17 mouse cellular contexts compared by ENCODE assay signal in the genomic region with DNA sequence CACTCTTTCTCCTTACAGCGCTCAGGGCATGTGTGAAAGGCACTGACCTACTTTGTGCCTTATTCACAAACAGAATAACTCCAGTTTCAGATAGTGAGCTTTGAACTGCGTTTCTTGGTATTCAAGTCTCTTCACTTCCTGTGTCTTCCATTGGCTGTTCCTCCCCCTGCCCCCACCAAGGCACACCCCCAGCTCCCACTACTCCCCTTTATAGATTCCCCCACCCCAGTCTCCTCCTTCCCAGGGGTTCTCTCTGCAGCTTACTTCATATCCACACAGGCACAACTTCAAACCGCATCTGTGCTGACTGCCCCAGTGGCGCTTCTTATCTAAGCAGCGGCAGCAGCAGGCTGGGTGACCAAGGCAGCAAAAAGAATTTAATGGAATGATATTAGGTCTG.
DNase-seq lines count a peak whose midpoint lies in the region; ATAC-seq and TF ChIP-seq lines count a peak whose summit lies in the region.
"Had no signal": no experiment of that assay in that cellular context is flagged by ENCODE, and none has a peak within 500 bp of the region (broad histone marks: within the 10 kb centered on the region; RNA-seq: fewer than 3 reads in every experiment).

No protein-coding gene starts in this region.

- DNase-seq in lung, postnatal 36 days: peak; percentile 5
- no peak for DNase-seq in lung, postnatal 4 days
- peak; percentile 78 for DNase-seq in T-cell, adult 2 months (ENCODE audit: low spot score)
- peak in 1 of 3 experiments; percentile 17 for DNase-seq in liver, embryonic 14.5 days (ENCODE audit: low read depth in 3 of 3, low spot score in 3 of 3)
- DNase-seq in thymus, postnatal 10 days (ENCODE audit: low spot score in 2 of 2): peak; percentile 85 to 88
- DNase-seq in hindbrain, embryonic 10.5 days (ENCODE audit: low spot score): no peak
- no peak for DNase-seq in cerebellum, postnatal 4 days (ENCODE audit: low spot score in 2 of 2)
- DNase-seq: adrenal gland, postnatal 10 days; cerebellum, postnatal 25 days; heart, postnatal 10 days; kidney, adult 11 months; kidney, postnatal 36 days had no signal

- no peaks in the 10 kb centered on the region for H3K36me3 ChIP-seq in liver, embryonic 14.5 days (replicated peaks; ENCODE audit: control insufficient read depth, insufficient read depth, low read depth)
- H3K36me3 ChIP-seq in intestine, embryonic 16.5 days (ENCODE audit: control insufficient read depth, insufficient read depth, low read length): no peaks in the 10 kb centered on the region
- H3K36me3 ChIP-seq in hindbrain, embryonic 10.5 days: no peaks in the 10 kb centered on the region
- H3K36me3 ChIP-seq: embryonic facial prominence, embryonic 15.5 days; forebrain, embryonic 15.5 days; midbrain, embryonic 10.5 days had no signal

- H3K4me2 ChIP-seq in liver, embryonic 14.5 days (ENCODE audit: low read depth): peak overlapping the region; percentile 25; the same call in 1 of the 2 replicates
- no peak overlapping the region for H3K4me2 ChIP-seq in intestine, embryonic 16.5 days (ENCODE audit: low read depth, low read length)
- H3K4me2 ChIP-seq: embryonic facial prominence, embryonic 15.5 days; forebrain, embryonic 15.5 days had no signal

- no peak for TF ChIP-seq CTCF in liver, embryonic 14.5 days (IDR thresholded peaks at IDR 0.05; ENCODE audit: low read depth)

- H3K9me3 ChIP-seq in liver, embryonic 14.5 days (ENCODE audit: control insufficient read depth, low read length): no peaks in the 10 kb centered on the region
- H3K9me3 ChIP-seq in intestine, embryonic 16.5 days (ENCODE audit: control insufficient read depth, low read length): 0 out of 2 replicates have a peak, but pooled peaks cover 3% of the 10 kb centered on the region
- peaks cover 4% of the 10 kb centered on the region; the same call in 1 of the 2 replicates for H3K9me3 ChIP-seq in hindbrain, embryonic 10.5 days
- H3K9me3 ChIP-seq: embryonic facial prominence, embryonic 15.5 days; forebrain, embryonic 15.5 days; midbrain, embryonic 10.5 days had no signal

- no peak overlapping the region for H3K4me3 ChIP-seq in liver, embryonic 14.5 days (ENCODE audit: insufficient read depth in 1 of 2, low read depth in 2 of 2, low read length in 2 of 2)
- H3K4me3 ChIP-seq in intestine, embryonic 16.5 days (ENCODE audit: low read length): no peak overlapping the region
- no peak overlapping the region for H3K4me3 ChIP-seq in hindbrain, embryonic 10.5 days
- H3K4me3 ChIP-seq: embryonic facial prominence, embryonic 15.5 days; forebrain, embryonic 15.5 days; left cerebral cortex, adult 2 months; midbrain, embryonic 10.5 days had no signal

- WGBS in liver, embryonic 14.5 days (ENCODE audit: insufficient replicate concordance): 19% methylated on average over 5 of the region's 5 CpGs
- WGBS in intestine, embryonic 16.5 days: 74% methylated on average over 5 of the region's 5 CpGs
- 89% methylated on average over 5 of the region's 5 CpGs for WGBS in hindbrain, embryonic 10.5 days

- H3K27me3 ChIP-seq in liver, embryonic 14.5 days (ENCODE audit: control insufficient read depth, insufficient read depth, low read length): no peaks in the 10 kb centered on the region
- no peaks in the 10 kb centered on the region for H3K27me3 ChIP-seq in intestine, embryonic 16.5 days (replicated peaks; ENCODE audit: control insufficient read depth, insufficient read depth, low read length)
- H3K27me3 ChIP-seq in hindbrain, embryonic 10.5 days (ENCODE audit: insufficient read depth, poor library complexity, severe bottlenecking): no peaks in the 10 kb centered on the region
- H3K27me3 ChIP-seq: embryonic facial prominence, embryonic 15.5 days; forebrain, embryonic 15.5 days had no signal

- peak; percentile 68 for ATAC-seq in liver, embryonic 14.5 days (ENCODE audit: insufficient read depth)
- ATAC-seq in intestine, embryonic 16.5 days: no peak
- ATAC-seq: forebrain, embryonic 15.5 days had no signal

- TF ChIP-seq EP300 in liver, embryonic 14.5 days (IDR thresholded peaks at IDR 0.05; ENCODE audit: low read depth): 0 out of 2 replicates have a peak, but pooled peaks have one; percentile 31

- no peak overlapping the region for H3K27ac ChIP-seq in liver, embryonic 14.5 days
- H3K27ac ChIP-seq in intestine, embryonic 16.5 days (ENCODE audit: low read length): no peak overlapping the region
- no peak overlapping the region for H3K27ac ChIP-seq in hindbrain, embryonic 10.5 days
- H3K27ac ChIP-seq: embryonic facial prominence, embryonic 15.5 days; forebrain, embryonic 15.5 days; left cerebral cortex, adult 2 months; midbrain, embryonic 10.5 days had no signal

- H3K9ac ChIP-seq in liver, embryonic 14.5 days (replicated peaks): no peak overlapping the region
- no peak overlapping the region for H3K9ac ChIP-seq in intestine, embryonic 16.5 days (ENCODE audit: low read depth, low read length)
- H3K9ac ChIP-seq: embryonic facial prominence, embryonic 15.5 days; forebrain, embryonic 15.5 days had no signal

- peaks cover 8 to 14% of the 10 kb centered on the region in 2 experiments; a peak in 3 of 4 replicates for H3K4me1 ChIP-seq in liver, embryonic 14.5 days (replicated peaks; ENCODE audit: control insufficient read depth in 2 of 2, insufficient read depth in 2 of 2, low read length in 1 of 2)
- H3K4me1 ChIP-seq in intestine, embryonic 16.5 days (ENCODE audit: control insufficient read depth, insufficient read depth, low read length): no peaks in the 10 kb centered on the region
- 0 out of 2 replicates have a peak, but pooled peaks cover 5% of the 10 kb centered on the region for H3K4me1 ChIP-seq in hindbrain, embryonic 10.5 days (replicated peaks)

Comparison
In these comparisons a context has a peak if more than half of its experiments do, and no peak if none do; other contexts are left out.
1. DNase-seq: peak in lung, postnatal 36 days (single experiment), T-cell, adult 2 months (single experiment) and thymus, postnatal 10 days (2 of 2); none in lung, postnatal 4 days (0 of 2), hindbrain, embryonic 10.5 days (single experiment) and cerebellum, postnatal 4 days (0 of 2).